Mouse (Mus musculus) c-Kit-negative CD71-positive TER-119-positive erythroid progenitor cells, embryonic 14.5 days (primary cell): ENCODE measurements around the gene Zcchc2.

Experiments
- DNase-seq: peaks from one replicate; pipeline ENCODE4 v3.0.0-alpha.2; 2013; ENCODE audit warnings: low read depth, low spot score

Zcchc2 gene

DNA sequence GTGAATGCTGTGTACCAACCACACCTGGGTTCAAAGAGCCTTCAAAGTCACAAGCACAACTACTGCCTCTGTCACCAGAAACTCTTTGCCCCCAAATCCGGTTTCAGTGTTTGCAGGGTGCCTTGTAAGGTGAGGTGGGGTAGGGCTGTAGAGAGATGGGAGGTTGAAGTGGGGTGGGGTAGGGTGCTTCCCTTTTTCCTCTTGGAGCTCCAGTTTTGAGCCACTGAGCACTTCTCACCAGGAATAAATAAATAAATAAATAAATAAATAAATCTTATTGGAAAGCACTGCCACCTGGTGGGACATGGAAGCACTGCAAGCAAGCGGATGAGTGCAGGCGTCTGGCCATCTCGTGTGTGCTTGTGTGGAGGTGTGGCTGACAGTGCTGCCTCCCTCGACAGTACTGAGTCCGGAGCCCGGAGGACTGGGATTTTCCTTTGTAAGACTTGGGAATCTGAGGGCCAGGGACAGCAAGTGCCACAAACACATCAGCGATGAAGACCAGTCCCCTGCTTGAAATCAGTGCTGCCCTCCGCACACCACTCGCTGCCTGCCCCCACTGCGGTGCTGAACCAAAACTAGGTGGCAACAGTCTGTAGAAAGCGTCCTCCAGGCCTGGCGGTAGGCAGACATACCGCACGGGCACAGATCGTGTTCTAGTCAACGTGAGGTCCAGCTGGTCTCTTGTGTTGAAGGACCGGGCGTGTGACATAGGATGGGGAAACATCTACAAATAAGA lies 46.8 kb downstream of the Zcchc2 start:
- DNase-seq, result peak; percentile 11

DNA sequence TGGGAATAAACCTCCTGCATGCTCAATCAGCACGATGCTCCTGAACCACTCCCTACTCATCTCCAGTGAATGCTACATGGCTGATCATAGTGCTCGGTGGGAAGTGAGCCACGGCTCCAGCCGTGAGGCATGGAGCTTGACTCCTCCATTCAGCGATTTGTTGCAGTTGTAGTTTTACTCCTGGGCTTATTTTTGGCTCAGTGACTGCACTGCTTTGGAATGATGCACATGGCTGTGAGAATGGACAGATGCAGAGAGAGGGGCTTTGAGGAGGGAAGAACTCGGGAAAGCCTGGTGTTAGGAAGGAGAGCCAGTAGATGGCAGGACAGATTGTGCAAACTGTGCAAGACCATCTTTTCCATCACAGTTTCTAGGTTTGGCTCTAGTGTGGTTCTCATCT lies 49.1 kb downstream of the Zcchc2 start:
- no peak for DNase-seq

DNA sequence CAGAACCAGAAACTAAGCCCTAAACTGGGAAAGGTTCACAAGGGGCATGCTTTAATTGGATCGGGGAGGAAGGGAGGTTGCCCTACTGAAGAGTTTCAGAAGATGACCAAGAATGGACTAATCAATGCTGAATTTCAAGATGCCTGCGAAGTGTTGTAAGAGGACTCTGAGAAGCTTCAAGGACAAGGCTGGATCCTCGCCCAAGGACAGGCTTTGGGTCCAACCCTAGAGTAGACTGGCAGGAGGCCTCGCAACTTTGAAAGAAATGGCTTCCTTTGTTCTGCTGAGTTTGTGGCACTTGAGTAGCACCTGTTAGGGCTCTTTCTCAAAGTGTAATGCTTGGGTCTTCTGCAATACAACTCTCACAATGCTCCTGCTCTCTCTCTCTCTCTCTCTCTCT lies 50.1 kb downstream of the Zcchc2 start:
- DNase-seq, result no peak

DNA sequence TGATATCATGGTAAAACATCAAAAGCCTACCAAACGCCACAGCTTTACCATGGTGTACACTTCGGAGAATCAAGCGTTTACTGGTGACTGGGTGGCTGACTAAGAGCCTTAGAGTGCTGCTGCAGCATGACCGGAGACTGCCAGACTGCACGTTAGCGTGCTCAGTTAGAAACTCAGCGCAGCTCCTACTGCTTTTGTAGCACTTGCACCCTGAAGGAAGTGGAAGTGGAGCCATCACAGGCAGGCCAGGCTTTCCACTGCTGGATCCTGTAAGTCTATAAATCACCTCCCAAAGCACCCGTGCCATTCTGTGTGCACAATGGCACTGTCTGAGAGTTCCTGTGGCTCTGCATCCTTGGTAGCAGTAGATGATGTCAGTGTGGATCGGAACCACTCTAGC lies 52.0 kb downstream of the Zcchc2 start:
- no peak for DNase-seq

DNA sequence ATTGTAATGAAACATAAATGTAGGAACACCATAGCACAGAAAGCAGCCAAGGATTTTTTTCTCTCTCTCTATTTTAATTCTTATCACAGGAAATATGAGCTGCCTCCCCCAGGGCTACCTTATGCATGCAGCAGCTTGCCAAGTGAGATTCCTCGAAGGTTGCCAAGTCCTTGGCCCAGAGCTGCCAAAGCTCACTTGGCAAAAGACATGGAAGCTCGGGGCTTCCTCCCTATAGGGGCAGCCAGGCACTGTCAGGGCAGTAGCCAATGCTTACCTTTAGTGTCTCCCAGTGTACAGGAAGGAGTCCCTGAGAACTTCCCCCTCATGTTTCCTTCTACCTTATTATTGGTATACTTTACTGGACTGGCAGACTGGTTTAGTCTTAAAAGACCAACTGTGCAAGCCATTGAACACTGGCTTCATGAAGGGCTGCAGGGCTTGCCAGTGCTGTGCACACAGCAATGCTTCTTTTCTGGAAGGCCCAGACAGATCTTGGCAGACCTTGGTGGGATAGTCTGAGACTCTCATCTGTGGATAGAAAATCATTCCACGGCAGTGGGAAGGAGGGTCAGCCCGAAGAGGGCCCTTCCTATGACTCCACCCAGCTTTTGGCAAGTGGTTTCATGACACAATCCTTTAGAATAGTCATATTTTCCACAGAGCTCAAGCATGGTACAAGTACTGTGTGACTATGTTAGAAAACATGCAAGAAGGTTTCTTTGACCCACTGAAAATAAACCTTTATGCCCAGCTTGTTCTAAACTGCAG lies 53.0 kb downstream of the Zcchc2 start:
- DNase-seq, result no peak

DNA sequence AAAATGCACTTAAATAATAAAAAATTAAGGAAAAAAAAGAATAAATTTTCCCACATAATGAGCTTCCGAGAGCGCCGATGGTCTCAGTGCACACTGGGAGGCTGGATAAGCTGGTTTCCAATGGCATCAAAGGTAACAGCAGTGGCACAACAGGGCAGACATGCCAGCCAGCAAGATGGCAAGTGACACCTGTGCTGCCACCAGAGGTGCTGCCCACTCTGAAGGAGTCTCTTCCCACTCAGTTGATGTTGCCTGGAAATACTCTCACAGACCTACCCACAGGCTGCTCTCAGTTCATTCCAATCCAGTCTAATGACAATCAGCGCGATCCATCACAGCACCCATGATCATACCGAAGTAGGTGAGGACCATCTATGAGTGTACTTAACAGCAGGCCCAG lies 58.8 kb downstream of the Zcchc2 start:
- DNase-seq, result no peak

DNA sequence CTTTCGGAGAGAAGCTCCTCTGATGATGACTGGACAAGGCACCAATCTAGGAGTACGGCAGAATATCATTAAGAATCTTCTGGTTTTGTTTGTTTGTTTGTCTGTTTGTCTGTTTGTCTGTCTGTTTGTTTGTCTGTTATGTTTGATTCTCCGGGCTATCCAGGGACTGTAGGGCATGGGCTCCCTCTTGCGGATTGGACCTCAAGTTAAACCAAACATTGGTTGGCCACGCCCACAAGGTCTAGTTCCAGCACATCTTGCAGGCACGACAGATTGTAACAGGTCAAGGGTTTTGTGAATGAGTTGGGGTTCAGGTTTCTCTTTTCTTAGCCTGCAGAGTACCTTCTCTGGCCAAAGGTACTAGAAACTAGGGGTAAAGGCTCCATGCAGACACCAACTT lies 64.8 kb downstream of the Zcchc2 start:
- DNase-seq, result no peak

DNA sequence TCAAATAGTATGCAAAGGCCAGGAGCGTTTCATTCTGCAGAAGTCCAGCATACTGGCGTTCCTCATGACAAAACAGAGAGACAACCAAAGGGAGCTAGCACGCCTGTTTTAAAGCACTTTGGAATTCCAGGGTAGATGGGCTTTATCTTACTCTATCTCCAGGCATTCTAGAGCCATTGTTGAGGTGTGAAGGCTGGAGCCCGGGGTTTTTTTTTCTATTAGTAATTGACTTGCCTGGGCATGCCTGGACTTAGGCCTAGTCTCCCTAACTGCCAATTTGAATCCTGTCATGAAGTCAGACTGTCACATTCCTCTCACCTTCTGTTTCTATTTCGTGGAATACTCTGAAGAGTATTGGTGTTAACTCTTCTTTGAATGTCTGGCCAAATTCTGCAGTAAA lies 68.1 kb downstream of the Zcchc2 start:
- DNase-seq, result no peak

DNA sequence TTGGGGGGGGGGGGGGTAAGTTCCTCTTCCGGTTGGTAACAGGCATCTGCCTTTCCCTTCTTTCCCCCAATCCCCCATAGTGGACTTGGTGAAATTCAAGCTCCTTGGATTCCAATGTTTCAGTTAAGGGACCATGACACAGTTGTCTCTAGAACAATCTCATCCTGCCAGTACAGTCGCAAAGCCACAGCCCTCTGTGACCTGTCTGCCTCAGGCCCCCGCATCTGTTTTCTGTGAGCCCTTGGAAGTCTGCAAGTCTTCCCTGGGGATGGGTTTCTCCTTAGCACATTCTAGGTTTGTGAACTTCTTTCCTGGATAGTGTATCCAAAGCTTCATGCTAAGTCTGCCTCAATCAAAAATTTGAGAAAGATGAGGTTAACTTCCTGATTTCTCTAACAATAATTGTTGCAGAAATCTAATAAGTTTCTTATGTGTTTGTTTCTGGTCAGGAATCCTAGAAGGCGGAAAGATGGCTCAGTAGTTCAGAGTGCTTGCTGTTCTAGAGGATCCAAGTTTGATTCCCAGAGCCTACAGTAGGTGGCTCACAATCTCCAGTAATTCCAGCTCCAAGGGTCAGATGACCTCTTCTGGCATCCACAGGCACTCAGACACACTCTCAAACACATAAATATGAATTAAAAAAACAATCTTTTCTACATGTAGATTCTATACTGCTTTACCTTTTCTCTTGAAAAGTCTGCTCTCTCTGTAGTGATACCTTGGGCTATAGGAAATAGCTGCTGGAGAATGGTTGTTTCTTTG lies 69.5 kb downstream of the Zcchc2 start:
- no peak for DNase-seq

DNA sequence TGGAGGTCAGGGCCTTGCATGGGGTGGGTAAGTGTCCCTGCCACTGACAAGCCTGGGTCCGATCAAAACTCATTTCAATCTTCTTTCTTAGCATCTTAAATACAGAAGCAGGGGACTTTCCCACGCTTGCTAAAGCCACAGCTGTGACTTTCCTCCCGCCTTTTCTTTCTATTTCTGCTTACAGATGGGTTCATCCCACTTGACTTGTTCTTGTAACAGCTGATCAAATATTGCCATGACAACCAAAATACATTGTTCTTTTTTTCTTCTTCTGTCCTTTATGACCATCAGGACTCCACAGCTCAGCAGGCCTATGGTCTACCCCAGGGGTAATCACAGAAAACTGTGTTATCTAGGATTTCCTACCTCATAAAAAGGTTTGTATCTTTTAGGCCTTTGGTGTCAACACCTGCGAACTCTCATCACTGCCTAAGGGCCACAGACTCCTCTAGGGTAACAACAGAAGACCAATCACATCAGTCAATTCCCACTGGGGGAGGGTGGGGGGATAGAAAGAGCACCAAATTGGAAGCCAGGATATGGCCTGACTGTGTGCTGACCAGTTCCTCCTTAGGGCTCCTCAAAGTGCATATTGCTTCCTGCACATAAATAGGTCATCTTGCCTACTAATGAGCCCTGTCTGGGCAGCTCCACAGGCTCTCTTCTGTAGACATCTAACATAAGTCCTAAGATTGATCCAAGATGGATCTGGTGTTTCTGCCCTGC lies 71.1 kb downstream of the Zcchc2 start:
- DNase-seq, result no peak

DNA sequence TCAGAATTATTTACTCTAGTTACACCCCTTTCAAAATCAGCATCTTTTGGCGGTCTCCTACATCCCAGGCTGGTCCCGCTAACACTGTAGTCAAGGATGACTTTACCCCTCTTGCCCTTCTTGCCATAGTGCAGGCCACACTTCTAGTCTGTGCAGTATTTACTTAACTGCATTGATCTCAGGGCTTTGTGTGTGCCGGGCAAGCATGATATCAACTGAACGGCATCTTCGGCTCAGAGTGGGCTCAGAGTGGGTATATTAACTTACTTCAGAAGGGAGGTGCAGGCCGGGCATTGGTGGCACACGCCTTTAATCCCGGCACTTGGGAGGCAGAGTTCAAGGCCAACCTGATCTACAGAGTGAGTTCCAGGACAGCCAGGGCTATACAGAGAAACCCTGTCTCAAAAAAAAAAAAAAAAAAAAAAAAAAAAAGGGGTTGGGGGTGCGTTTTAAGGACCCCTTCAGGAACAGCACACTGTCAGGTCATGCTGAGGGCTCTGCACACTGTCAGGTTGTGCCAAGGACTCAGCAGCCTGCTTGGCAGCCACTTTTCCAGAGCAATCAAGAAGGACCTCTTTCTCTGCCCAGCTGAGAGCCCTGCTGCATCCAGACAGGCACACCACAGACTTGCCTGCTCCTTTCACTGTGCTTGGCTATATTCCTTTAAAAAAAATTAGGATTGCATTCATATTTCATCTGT lies 72.8 kb downstream of the Zcchc2 start:
- no peak for DNase-seq

DNA sequence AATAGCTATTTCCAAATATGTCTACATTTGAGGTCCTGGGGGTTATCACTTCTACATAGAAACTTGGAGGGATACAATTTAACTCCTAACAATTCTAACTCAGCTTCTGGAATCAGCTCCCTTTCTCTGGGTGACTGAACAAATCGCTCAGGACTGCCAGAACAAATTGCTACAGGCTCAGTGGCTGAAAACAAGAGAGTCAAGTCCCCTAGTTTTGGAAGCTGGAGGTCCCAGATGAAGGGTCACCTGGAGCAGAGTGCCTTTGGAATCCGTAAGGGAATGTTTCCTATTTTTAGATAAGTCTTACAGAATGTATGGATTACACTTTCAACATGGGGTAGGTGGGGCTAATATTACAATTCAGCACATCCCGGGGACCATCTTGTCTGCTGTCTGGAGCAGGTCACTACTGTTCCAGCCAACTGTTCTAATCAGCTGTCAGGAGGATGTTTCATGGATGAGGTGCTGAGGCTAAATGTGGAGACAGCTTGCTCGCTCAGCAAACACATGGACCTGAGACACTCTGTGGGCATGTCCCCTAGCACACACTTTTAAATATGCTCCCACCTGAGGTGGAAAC lies 73.5 kb downstream of the Zcchc2 start:
- DNase-seq, result no peak

DNA sequence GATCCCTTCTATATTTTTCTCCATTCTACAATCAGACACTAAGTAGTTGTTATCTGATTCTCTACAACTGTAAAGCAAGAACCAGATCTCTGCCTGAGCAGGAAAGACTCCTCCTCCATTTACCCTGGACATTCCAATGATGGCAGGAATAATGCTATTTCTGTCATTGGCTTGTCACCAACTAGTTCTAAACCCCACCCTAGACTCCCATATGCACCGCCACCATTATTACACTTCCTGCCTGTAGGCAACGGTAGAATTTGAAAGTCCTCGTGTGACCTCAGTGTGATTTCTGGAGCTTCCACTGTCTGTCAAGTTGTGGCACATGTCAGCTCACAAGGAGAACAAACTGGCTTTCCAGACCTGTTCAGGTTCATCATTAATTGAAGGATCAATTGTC lies 74.1 kb downstream of the Zcchc2 start:
- DNase-seq, result no peak

DNA sequence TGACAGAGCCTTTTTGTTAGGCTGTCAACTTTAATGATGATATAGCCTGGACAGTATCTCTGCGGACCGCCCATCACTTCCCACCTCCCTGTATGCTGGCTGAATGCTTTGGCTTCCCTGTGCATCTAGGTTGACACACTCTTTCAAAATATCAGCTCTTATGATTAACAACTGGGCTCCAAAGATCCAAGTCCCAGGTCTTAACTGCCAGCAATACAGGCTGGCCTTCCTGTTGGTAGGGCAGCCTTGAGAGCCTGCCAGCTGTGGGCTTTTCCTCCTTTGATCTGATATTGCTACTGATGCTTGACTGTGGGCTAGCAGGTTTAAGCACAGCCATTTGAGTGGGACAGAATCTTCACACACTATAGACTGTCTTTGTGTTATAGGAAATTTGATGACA lies 74.5 kb downstream of the Zcchc2 start:
- no peak for DNase-seq

DNA sequence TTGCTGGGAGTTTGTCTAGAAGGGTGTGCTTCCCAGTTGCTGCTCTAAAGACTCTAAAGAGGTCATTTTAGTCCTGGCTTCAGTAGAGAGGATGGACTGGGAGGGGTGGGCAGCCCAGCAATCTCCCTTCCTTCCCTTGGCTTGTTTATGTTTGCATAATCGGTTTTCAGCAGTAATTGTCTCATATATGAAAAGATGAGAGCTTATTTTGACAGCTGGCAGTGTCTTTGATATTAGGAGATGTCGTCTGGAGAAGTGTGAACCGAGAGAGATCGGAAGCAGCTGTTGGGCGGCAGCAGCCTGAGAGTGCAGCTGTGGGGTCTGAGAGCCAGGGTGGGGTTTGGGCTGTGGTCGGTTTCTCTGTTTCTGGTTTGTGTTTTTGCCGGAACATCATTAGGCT lies 75.5 kb downstream of the Zcchc2 start:
- DNase-seq, result no peak

DNA sequence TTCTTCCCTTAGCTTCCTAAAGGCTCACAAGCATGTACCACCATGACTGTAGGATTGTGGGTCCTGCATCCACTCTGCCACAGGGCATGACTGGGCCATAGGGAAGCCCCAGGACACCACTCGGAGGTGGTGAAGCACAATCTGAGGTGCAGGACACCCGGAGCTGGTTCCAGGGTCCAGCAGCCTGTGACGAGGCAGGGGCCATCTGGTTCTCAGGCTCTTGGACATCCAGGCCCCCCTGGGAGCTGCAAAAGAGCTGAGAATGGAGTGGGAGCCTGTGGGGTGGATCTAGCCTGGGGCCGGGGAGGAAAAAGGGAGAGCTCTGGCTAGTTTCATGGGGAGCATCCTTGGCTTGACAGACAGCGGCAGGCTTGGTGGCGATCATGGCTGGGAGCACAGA lies 77.1 kb downstream of the Zcchc2 start:
- DNase-seq, result no peak

DNA sequence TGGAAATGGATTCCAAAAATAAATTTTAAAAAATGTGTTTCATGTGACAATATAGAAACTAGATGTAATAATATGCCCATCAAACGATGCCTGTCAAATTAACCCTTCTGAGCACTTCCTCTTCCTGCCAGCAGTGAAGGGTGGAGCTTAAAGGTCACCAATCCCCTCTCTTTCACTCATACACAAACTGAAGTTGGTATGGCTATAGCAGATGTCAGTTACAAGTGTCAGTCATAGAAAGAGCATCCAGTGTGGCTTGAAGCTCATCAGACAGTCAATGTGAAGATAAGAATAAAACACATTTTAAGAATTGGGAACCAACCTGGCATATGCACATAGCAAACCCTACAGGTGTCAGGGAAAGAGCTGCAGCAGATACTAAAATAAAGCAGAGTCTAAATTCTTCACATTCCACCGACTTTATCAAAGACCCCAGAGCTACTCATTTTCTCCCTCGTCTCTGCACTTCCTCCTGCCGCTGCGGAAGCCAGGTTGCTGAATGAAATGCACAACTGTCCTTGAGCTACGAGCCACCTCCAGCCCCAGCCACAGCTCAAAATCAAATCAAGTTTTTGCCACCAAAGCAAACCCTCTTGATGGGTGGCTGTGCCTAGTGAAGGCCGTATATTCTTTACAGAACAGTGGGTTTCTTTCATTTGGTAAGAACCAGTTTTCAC lies 79.8 kb downstream of the Zcchc2 start:
- no peak for DNase-seq

DNA sequence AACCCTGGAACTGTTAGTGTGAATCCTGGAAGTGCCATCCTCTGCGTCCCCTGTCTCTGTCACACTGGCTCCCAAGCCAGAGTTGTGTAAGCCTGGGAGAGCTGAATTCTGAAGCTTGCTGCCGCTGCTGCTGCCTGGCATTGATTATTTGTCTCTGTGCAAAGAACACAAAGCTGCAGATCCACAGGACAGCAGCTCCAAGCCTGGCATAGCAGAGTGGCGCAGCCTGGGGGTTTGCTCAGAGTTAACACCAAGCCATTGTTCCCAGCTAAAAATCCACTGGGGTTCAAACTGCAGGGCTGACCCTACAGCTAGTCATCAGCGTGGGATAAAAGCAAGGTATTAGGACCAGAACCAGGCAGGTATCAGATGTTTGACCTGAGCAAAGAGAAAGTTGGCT lies 80.6 kb downstream of the Zcchc2 start:
- DNase-seq, result no peak

DNA sequence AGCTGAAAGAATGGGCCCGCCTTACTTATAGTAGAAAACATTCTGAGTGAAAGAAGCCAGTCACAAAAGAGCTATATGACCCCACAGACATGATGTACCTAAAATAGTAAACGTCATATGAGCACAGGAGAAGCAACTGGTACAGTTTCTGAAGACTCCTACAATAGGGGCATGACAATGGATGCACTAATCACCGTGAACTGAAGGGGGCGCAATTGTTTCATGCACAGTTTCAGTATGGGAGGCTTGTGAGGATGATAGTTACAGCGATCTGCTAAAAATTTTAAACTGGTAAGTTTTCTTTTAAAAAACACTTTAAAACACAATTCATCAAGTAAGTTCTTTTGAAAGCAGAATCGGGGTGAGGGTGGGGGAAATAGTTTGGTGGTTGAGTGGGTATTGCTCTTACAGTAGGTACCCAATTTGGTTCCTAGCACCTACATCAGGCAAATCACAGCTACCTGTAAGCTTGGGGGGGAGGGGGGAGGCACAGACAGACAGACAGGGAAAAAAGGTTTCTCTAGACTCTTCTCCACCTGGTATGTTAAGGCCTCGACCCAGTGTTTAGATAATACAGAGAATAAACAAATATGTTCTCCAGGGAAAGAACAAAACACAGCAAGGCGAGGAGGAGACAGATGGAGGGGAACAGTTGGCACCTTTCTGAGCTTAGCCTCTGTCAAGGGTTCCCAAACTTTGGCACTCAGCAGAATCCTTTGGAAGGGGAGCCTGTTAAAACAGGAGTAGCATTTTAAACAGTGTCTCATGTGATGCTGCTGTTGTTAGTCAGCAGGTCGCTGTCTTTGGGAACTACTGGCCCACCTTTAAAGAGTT lies 81.2 kb downstream of the Zcchc2 start:
- DNase-seq, result peak; percentile 4

DNA sequence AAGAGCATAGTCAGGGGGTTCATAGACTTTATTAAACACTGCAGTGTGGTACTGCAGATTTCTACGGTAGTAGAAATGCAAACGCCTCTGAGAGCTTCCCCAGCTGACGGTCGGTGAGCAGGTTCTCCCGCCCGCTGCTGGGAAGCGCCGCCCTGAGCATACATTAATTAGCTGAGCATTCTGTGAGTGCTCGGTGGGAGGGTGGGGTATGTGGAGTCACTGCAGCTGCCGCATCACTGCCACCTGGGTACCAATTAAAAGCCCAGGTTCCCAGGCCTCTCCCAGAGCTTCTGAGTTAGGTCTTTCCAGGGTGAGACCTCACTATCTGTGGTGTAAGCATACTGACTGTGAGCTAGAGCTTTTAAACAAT lies 81.8 kb downstream of the Zcchc2 start:
- DNase-seq, result no peak
